Mouse (Mus musculus) cerebellum, adult (tissue): ENCODE measurements around the gene 4930467E23Rik.
"Not testable (repeated sequence)": the region's sequence is repeated elsewhere in the genome, so short reads cannot be mapped to it uniquely, and the experiment has no call there.

Experiments used
- ATAC-seq: cut with Nextera tagmentation; 2 replicates; pipeline ENCODE4 v1.9.2; 2017; ENCODE audit warnings: mild to moderate bottlenecking, moderate library complexity, mixed read lengths; ENCODE audit not compliant: insufficient number of reproducible peaks, low FRiP score, low TSS enrichment

The 4930467E23Rik gene

GRCm38 (mm10) chr8:19729276-19729675, at the start of gene 4930467E23Rik:
4930467E23Rik (plus strand) TSS chr8:19729576.
- ATAC-seq, result not testable (repeated sequence)

DNA sequence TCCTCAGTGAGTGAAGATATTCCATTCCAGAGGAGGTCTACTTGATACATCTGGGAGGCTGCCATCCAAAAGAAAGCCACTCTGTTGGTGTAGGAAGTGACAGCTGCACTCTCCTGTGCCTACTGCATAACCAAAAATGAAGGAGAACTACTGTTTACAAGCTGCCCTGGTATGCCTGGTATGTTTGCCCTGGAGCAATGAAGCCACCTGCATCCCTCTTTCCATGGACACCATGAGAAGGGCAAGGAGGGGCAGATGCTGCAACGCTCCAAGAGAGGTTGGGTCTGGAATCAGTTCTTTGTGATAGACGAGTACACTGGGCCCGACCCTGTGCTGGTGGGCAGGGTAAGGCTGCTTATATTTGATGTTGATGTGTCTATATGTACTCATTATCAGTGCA, 47.1 kb upstream of the 4930467E23Rik start:
- ATAC-seq, result not testable (repeated sequence)

DNA sequence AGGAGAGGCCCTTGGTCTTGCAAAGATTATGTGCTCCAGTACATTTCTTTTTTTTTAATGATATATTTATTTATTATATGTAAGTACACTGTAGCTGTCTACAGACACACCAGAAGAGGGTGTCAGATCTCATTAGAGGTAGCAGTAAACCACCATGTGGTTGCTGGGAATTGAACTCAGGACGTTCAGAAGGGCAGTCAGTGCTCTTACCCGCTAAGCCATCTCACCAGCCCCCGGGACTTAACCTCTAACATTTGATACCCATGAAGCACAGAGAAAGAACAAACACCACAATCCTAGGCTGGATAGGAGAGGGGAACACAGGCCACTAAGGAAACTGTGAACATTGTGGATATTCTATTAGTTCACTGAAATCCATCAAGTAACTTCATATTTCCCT, 43.9 kb upstream of the 4930467E23Rik start:
- not testable (repeated sequence) for ATAC-seq

DNA sequence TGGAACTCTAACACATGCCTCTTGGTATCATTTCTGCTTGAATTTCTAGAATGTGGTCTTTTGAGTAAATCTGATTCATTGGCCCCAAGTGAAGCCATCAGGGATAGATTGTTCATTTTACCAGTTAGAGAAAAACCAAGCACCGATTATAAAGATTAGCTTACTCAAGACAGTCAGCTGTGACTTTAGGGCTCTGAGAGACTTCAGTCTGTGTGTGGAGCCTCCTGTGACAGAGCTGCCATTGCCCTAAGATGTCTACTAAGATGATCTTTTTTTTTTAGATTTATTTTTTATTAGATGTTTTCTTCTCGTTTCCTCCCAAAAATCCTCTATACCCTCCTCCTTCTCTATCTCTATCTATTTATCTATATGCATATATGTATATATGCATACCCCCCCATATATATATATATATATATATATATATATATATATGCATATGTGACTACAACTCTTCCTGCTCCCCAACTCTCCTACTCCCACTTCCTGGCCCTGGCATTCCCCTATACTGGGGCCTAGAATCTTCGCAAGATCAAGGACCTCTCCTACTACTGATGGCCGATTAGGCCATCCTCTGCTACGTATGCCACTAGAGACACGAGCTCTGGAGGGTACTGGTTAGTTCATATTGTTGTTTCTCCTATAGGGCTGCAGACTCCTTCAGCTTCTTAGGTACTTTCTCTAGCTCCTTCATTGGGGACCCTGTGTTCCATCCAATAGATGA, 40.4 kb upstream of the 4930467E23Rik start:
- not testable (repeated sequence) for ATAC-seq

GRCm38 (mm10) chr8:19689745-19690144, 39.6 kb upstream of the 4930467E23Rik start:
- ATAC-seq, result not testable (repeated sequence)

- not testable (repeated sequence) for ATAC-seq
Observed at GRCm38 (mm10) chr8:19691421-19691820, 38.0 kb upstream of the 4930467E23Rik start.

GRCm38 (mm10) chr8:19697497-19698077, 31.8 kb upstream of the 4930467E23Rik start:
- ATAC-seq, result not testable (repeated sequence)

GRCm38 (mm10) chr8:19698123-19698522, 31.3 kb upstream of the 4930467E23Rik start:
- not testable (repeated sequence) for ATAC-seq

DNA sequence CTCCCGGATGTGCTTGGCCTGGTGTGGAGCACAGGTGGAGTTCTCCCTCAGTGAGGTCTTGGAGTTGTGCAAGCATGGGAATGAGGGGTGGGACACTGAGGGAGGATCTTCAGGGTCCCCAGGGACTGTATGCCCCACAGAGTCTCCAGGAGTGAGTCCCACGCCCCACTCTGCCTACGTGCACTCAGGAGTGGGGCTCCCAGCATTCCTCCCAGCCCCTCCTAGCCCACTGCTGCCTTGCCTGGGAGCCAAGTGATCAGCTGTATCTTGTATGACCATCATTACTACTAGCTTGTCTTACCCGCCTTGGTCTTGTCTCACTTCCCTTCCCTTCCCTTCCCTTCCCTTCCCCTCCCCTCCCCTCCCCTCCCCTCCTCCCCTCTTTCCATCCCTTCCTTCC, 30.7 kb upstream of the 4930467E23Rik start:
- ATAC-seq, result not testable (repeated sequence)

DNA sequence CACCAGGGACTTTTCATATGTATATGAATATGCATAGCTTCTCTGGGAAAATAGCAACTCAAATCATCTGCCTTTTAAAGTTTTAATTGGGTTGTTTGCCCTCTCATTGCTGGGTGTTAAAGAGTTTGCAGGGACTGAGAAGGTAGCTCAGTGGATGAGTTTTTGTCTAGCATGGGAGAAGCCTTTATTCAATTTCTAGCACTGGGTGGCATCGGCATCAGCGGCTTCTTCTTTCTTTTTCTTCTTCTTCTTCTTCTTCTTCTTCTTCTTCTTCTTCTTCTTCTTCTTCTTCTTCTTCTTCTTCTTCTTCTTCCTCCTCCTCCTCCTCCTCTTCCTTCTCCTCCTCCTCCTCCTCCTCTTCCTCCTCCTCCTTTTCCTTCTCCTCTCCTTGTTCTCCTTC, 28.1 kb upstream of the 4930467E23Rik start:
- ATAC-seq, result not testable (repeated sequence)

DNA sequence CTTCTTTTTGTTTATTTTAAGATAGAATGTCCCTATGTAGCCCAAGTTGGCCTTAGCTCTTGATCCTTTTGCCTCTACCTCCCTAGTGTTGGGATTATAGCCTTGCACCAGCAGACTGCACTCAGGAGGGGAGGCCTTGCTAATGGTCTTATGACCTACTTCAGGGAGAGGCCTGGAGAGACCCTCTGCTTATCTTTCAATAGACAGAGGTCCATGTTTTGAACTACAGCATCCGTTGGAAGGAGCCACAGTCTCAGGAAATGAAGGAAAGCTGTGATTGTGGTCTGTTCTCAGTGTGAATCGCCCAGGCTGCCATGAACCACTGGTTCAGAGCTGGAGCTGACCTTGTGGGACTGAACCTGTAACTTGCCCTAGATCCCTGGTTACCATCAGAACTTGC, 27.1 kb upstream of the 4930467E23Rik start:
- ATAC-seq, result not testable (repeated sequence)

DNA sequence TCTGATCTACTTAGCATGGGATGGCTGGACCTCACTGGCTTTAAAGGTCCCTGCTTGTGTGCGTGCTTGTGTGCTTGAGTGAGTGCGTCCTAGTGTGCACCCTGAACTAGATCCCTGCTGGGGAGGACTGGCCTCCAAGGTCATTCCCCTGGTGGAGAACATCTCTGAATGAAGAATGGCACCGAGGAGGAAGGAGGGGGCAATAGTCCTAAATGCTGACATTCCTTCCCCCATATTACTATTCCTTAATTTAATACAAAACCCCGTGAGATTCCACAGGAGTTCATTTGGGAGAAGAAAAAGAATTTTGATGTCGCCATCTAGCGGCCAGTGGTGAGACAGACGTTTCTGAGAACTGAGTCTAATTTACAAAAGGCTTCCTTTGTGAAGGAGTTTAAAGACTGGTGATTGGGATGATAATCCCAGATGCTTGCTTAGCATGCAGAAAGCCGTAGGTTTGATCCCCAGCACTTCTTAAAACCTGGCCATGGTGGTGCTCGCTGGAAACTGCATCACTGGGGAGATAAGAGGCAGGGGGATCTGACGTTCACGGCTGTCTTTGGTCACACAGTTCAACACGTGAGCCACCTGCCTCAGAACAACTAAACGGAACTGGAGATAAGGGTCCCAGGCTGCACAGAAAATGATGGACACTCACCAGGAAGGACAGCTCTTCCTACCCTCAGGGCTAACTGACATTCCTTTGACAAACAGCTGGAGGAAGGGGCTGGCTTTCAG, 26.2 kb upstream of the 4930467E23Rik start:
- ATAC-seq, result peak; percentile 97

DNA sequence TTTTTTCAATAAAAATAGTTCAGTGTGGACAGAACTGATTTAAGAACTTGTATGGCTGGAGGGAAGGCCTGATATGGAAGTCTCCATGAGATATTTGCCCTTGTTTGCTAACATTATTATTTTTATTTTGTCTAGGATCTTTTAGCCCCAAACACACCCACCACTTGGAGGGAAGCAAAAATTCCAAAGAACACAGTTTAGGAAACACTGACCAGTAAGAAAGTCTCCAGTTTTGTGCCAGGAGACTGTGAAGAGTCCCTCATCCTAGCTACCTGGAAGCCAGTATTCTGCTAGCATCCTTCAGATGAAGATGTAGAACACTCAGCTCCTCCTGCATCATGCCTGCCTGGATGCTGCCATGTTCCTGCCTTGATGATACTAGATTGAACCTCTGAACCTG, 25.5 kb upstream of the 4930467E23Rik start:
- ATAC-seq, result not testable (repeated sequence)

- not testable (repeated sequence) for ATAC-seq
Observed at GRCm38 (mm10) chr8:19704441-19705215, 24.7 kb upstream of the 4930467E23Rik start.

GRCm38 (mm10) chr8:19705216-19705600, 24.2 kb upstream of the 4930467E23Rik start:
- not testable (repeated sequence) for ATAC-seq

DNA sequence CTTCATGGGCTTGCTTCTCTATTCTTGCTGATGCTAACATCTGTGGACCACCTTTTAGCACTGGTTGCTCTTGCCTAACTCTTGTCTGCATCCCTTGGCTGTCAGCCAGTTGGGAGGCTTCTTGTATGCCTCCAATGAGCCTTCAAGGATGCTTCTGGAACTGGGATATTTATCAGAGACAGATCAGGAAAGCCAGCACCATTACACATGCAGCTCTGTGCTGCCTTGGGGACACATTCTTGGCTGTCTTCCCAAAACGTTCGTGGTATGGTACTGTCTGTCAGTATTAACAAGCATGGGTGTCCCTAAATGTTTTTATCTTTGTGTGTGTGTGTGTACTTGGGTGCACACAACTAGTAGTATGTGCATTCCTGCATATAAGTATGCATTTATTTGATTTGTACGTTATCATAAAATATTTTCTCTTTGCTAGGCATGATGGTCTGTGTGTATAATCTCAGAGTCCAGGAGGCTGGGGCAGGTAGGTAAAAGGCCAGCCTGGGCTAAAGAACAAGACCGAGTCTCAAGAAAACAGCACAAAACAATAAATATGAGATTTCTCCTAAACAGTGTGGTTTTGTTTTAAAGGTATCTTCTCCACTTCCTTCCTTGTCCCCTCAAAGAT, 23.2 kb upstream of the 4930467E23Rik start:
- not testable (repeated sequence) for ATAC-seq

DNA sequence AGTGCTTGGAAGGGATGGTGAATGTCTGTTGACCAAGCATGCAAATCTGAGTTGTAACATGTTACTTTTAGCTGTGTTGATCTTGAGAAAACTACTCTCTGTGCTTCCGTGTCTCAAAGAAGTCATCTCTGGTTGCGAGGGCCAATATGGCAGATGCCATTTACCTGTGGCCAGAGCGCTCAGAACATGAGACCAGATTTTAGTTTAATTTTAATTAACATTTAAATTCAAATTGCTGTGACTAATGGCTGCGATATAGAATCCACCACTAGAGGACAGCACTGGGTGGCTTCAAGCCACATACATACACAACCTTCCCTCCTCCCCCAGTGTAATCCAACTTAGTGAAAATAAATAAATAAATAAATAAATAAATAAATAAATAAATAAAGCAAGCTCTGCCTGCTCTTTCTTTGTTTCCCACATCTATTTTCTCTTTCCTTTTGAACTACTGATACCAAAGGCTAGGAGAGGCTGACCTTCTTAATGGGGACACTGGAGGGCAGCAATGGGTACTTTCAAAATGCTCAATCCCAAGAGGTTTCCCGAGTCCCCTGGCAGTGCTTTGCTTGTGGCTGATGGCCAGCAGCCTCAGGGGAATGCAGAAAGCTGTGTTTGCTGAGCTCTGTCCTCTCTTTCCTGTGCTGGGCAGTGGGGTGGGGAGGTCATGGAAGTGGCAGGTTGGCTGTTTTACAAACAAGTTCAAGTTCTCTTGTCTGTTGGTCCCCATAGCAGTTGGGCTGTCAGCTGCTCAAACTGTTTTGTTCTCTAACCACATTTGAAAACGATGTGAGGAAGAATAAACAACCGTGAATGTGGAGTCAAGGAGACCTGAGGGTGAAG, 22.2 kb upstream of the 4930467E23Rik start:
- ATAC-seq, result not testable (repeated sequence)

DNA sequence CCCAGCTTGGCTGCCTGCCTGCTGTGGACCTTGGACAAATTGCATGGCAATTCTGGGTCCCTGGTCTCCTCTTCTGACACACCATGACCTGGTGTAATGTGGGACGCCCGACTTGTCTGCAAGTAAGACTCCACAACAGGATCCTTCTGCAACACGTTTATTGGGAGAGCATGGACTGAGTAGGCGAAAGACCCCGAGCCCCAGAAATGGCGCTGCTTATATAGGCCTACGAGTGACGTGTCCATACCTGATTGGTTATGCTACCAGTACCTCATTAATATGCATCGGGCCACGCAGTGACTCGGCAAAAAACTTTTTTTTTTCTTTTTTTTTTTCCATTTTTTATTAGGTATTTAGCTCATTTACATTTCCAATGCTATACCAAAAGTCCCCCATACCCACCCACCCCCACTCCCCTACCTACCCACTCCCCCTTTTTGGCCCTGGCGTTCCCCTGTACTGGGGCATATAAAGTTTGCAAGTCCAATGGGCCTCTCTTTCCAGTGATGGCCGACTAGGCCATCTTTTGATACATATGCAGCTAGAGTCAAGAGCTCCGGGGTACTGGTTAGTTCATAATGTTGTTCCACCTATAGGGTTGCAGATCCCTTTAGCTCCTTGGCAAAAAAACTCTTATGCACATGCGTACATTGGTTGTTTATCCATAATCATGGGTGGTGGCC, 21.5 kb upstream of the 4930467E23Rik start:
- ATAC-seq, result not testable (repeated sequence)
